Mouse (Mus musculus) E14TG2a.4 (cell line): Measurements from ENCODE around the gene Sh3bp1.

Source experiments
- H3K27me3 ChIP-seq: 2 replicates; pipeline ENCODE4 v1.6.1; 2014; ENCODE audit warnings: low read length, control low read depth; ENCODE audit not compliant: insufficient read depth
- H3K36me3 ChIP-seq: 2 replicates; pipeline ENCODE4 v1.6.1; 2014; ENCODE audit warnings: low read length, control low read depth; ENCODE audit not compliant: insufficient read depth
- H3K4me1 ChIP-seq: replicated peaks from 2 replicates; pipeline ENCODE4 v1.6.1; 2014; ENCODE audit warnings: low read depth, low read length, control low read depth
- H3K4me3 ChIP-seq: replicated peaks from 2 replicates; pipeline ENCODE4 v1.5.1; 2014; ENCODE audit warnings: mild to moderate bottlenecking, low read length
- H3K9me3 ChIP-seq: 2 replicates; pipeline ENCODE4 v1.6.1; 2014; ENCODE audit warnings: low read length, control low read depth
- CTCF ChIP-seq: conservative IDR thresholded peaks from 2 replicates; pipeline ENCODE4 v1.5.1; 2014; ENCODE audit warnings: low read length
- NANOG ChIP-seq: IDR thresholded peaks from 2 replicates; pipeline ENCODE4 v1.6.1; 2014; ENCODE audit warnings: borderline replicate concordance, low read length, mixed read lengths
- POU5F1 ChIP-seq: IDR thresholded peaks from 2 replicates; pipeline ENCODE4 v1.6.1; 2014; ENCODE audit warnings: low read length, borderline replicate concordance

Sh3bp1 gene

DNA sequence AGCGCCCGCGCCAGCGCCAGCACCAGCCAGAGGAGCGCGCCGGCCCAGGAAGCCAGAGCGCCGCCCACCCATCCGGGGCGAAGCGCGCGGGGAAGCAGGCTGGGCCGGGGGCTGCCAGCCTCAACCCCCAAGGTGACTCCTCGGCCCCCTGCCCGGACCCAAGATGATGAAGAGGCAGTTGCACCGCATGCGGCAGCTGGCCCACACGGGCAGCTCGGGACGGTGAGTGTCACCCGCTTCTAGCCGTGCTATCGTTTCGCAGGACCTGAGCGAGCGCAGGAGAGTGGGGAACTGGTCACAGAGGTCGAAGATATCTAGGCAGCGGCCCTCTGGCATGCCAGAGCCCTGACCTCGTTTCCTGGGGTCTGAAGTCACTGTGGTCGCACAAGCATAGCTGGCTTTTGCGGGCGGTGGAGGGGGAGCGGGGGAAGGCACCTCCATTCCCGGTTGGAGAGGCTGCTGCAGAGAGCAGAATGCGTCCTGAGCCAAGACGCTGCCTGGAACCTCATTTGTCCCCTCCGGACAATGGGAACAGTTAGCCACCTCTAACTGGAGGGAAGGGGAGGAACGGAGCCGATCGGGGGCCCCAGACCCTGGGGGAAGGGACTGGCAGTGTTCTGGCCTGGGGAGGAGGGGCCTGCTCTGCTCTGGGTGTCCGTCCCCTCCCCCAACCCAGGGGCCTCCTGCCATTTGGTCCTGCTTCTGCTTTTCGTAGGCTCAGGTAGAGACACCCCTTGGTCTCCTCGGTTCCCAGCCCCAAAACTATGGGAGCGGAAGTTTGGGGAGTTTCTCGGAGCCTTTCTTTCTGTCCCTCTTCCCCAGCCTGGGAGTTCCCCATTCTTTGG is at the start of gene Sh3bp1:
Sh3bp1 (plus strand) TSS at position 29 of the 845 bp plus-strand sequence.
- peaks cover 84% of the 10 kb centered on the region for H3K4me1 ChIP-seq
- H3K4me3 ChIP-seq = peak within 1 kb of the TSS; percentile 89
- H3K9me3 ChIP-seq = no peaks in the 10 kb centered on the region
- H3K27me3 ChIP-seq = 0 out of 2 replicates have a peak, but pooled peaks cover 5% of the 10 kb centered on the region
- H3K36me3 ChIP-seq = peaks cover 30% of the 10 kb centered on the region
- TF ChIP-seq POU5F1 (no peak), CTCF (no peak), NANOG (no peak)

GRCm38 (mm10) chr15:78850059-78850824 is 49.3 kb upstream of the Sh3bp1 start:
- TF ChIP-seq POU5F1 (no peak), NANOG (no peak)
- no peaks in the 10 kb centered on the region for H3K36me3 ChIP-seq

DNA sequence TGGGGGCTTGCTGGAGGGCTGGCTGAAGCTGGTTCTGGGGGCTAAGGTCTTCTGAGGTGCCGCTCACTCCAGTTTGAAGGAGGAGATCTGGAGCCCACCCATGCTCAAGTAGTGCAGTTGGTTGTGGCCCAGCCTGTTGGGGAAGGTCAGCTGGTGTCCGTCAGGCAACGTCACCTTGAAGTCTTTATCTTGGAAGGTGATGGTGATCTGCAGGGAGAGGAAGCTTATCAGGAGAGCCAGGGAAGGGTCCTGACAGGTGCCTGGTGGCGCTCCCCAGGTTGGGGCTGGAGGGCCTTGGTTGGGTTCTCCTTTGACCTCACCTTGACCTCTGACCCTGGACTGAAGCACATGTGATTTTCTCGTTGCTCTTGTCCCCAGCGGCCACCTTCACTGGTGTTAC is 48.6 kb upstream of the Sh3bp1 start:
- H3K36me3 ChIP-seq = no peaks in the 10 kb centered on the region
- TF ChIP-seq POU5F1 = no peak
- no peak for TF ChIP-seq CTCF
- no peak for TF ChIP-seq NANOG
- H3K4me3 ChIP-seq = no peak overlapping the region
- peaks cover 61% of the 10 kb centered on the region for H3K4me1 ChIP-seq
- no peaks in the 10 kb centered on the region for H3K9me3 ChIP-seq
- H3K27me3 ChIP-seq = peaks cover 12% of the 10 kb centered on the region; the same call in 1 of the 2 replicates

More at GRCm38 (mm10) chr15:78850059-78850824, 49.3 kb upstream of the Sh3bp1 start:
- 0 out of 2 replicates have a peak overlapping the region, but pooled peaks have one; percentile 26 for H3K4me3 ChIP-seq
- H3K27me3 ChIP-seq = peaks cover 19% of the 10 kb centered on the region
- H3K9me3 ChIP-seq = no peaks in the 10 kb centered on the region
- H3K4me1 ChIP-seq = peaks cover 68% of the 10 kb centered on the region

GRCm38 (mm10) chr15:78851505-78852153 is 47.9 kb upstream of the Sh3bp1 start:
- Histone ChIP-seq H3K9me3 (no peaks in the 10 kb centered on the region), H3K36me3 (no peaks in the 10 kb centered on the region), H3K27me3 (peaks cover 8% of the 10 kb centered on the region; the same call in 1 of the 2 replicates), H3K4me1 (peaks cover 55% of the 10 kb centered on the region), H3K4me3 (no peak overlapping the region)
- TF ChIP-seq NANOG = no peak
- TF ChIP-seq CTCF = peak; percentile 44

GRCm38 (mm10) chr15:78855303-78855965 is 44.1 kb upstream of the Sh3bp1 start, which contains the start of gene Lgals2:
Lgals2 (minus strand) TSS chr15:78855529.
- no peak for TF ChIP-seq POU5F1
- no peaks in the 10 kb centered on the region for H3K9me3 ChIP-seq
- peaks cover 4% of the 10 kb centered on the region for H3K27me3 ChIP-seq
- peaks cover 18% of the 10 kb centered on the region for H3K4me1 ChIP-seq
- H3K4me3 ChIP-seq = no peak within 1 kb of the TSS
- H3K36me3 ChIP-seq = no peaks in the 10 kb centered on the region

DNA sequence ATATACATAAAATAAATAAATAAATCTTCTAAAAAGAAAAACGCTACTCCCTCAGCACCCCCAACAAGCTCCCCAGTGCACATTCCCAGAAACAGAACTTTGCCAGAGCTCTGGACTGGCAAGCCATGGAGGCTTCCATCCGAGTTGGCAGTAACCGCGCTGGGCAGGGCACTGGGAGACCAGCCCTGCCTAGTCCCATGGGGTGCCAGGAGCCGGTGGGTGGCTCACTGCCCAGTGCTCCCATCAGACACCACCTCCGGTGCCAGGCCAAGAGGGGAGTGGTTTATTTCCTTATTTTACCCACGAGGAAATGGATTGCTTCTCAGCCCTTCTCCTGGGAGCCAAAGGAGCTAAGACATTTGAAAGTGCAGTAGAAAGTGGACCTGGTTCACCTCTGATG is 42.6 kb upstream of the Sh3bp1 start:
- H3K36me3 ChIP-seq = no peaks in the 10 kb centered on the region
- no peaks in the 10 kb centered on the region for H3K9me3 ChIP-seq
- peaks cover 14% of the 10 kb centered on the region for H3K27me3 ChIP-seq
- H3K4me3 ChIP-seq = no peak overlapping the region
- TF ChIP-seq NANOG = no peak
- TF ChIP-seq CTCF = no peak
- no peak for TF ChIP-seq POU5F1
- H3K4me1 ChIP-seq = peaks cover 5% of the 10 kb centered on the region

- Histone ChIP-seq H3K36me3 (no peaks in the 10 kb centered on the region), H3K9me3 (no peaks in the 10 kb centered on the region), H3K27me3 (peaks cover 19% of the 10 kb centered on the region), H3K4me1 (peaks cover 20% of the 10 kb centered on the region), H3K4me3 (no peak overlapping the region)
- TF ChIP-seq CTCF = no peak
- no peak for TF ChIP-seq NANOG
Observed at GRCm38 (mm10) chr15:78859311-78859710, 40.3 kb upstream of the Sh3bp1 start.

GRCm38 (mm10) chr15:78859714-78860113 is 39.9 kb upstream of the Sh3bp1 start:
- no peak for TF ChIP-seq POU5F1
- no peak for TF ChIP-seq NANOG
- no peak for TF ChIP-seq CTCF
- Histone ChIP-seq H3K36me3 (no peaks in the 10 kb centered on the region), H3K9me3 (no peaks in the 10 kb centered on the region), H3K27me3 (peaks cover 16% of the 10 kb centered on the region), H3K4me3 (no peak overlapping the region), H3K4me1 (peaks cover 24% of the 10 kb centered on the region)
